Mouse (Mus musculus): ENCODE data around the gene Ephb1. TPM values are rescaled to one million over a fixed set of nuclear protein-coding genes. Genes with fewer than 3 reads are reported as not detected.

Ephb1 gene
- polyA plus RNA-seq, 1 experiment = 2.5 TPM

- H3K27me3 ChIP-seq (ENCODE audit: control insufficient read depth, insufficient read depth, insufficient read length) = no peaks in the 10 kb centered on the region
- H3K79me2 ChIP-seq (ENCODE audit: control insufficient read depth, insufficient read depth) = no peaks in the 10 kb centered on the region
- no peaks in the 10 kb centered on the region for H3K36me3 ChIP-seq (ENCODE audit: control insufficient read depth, insufficient read depth)
- TF ChIP-seq MAX (IDR thresholded peaks at IDR 0.05; ENCODE audit: low read depth) (no peak), CEBPB (IDR thresholded peaks at IDR 0.05; ENCODE audit: insufficient read depth, poor library complexity, severe bottlenecking) (no peak), TCF3 (IDR thresholded peaks at IDR 0.05; ENCODE audit: insufficient read length, low read depth) (no peak), USF1 (IDR thresholded peaks at IDR 0.05; ENCODE audit: low read depth) (no peak), MYOD1 (IDR thresholded peaks at IDR 0.05; ENCODE audit: control insufficient read depth in 1 of 3, insufficient read length in 2 of 3, low read depth in 2 of 3) (no peak), TCF12 (IDR thresholded peaks at IDR 0.05; ENCODE audit: insufficient read depth, poor library complexity, severe bottlenecking) (no peak), POLR2A (IDR thresholded peaks at IDR 0.05; ENCODE audit: insufficient read length, low read depth) (no peak), REST (IDR thresholded peaks at IDR 0.05; ENCODE audit: insufficient read depth, insufficient read length) (no peak), E2F4 (IDR thresholded peaks at IDR 0.05; ENCODE audit: insufficient read depth) (no peak), MYOG (IDR thresholded peaks at IDR 0.05; ENCODE audit: control insufficient read depth in 1 of 3, insufficient read depth in 1 of 3, insufficient read length in 2 of 3, low read depth in 2 of 3) (no peak), POLR2AphosphoS2 (IDR thresholded peaks at IDR 0.05; ENCODE audit: insufficient read length, low read depth) (no peak)
- no peak overlapping the region for H3K4me3 ChIP-seq
- H3ac ChIP-seq (ENCODE audit: control insufficient read depth, insufficient read length) = no peak overlapping the region
- no peak overlapping the region for H3K4me2 ChIP-seq (ENCODE audit: low read depth)
Measured at GRCm38 (mm10) chr9:102138187-102138586, 216.3 kb downstream of the Ephb1 start.

DNA sequence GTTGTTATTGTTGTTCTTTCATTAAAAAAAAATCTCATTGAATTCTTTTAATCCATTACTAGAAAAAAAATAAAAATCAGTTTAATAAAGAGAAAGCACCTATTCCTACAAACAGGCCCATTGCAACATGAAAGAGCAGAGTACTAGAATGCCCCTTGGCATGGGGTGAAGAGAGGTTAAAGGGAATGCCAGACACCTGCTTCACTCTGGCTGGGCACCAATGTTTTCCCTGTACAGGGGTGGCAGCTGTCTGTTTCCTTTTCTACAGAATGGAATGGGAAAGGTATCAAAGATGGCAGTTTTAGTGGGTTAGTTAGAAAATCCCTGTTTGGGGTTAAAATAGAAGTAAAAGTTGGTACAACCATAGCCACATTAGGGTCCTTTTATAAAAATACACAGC lies 224.0 kb downstream of the Ephb1 start:
- Histone ChIP-seq H3K27me3 (ENCODE audit: control insufficient read depth, insufficient read depth, insufficient read length) (no peaks in the 10 kb centered on the region), H3K4me3 (no peak overlapping the region), H3K36me3 (ENCODE audit: control insufficient read depth, insufficient read depth) (no peaks in the 10 kb centered on the region), H3K4me2 (ENCODE audit: low read depth) (no peak overlapping the region), H3ac (ENCODE audit: control insufficient read depth, insufficient read length) (no peak overlapping the region), H3K79me2 (ENCODE audit: control insufficient read depth, insufficient read depth) (no peaks in the 10 kb centered on the region)
- TF ChIP-seq MYOD1 (IDR thresholded peaks at IDR 0.05; ENCODE audit: control insufficient read depth in 1 of 3, insufficient read length in 2 of 3, low read depth in 2 of 3) (peak in 1 of 3 experiments; percentile 28), MAX (IDR thresholded peaks at IDR 0.05; ENCODE audit: low read depth) (no peak), SRF (IDR thresholded peaks at IDR 0.05; ENCODE audit: control insufficient read depth, insufficient read length, low read depth) (no peak)

DNA sequence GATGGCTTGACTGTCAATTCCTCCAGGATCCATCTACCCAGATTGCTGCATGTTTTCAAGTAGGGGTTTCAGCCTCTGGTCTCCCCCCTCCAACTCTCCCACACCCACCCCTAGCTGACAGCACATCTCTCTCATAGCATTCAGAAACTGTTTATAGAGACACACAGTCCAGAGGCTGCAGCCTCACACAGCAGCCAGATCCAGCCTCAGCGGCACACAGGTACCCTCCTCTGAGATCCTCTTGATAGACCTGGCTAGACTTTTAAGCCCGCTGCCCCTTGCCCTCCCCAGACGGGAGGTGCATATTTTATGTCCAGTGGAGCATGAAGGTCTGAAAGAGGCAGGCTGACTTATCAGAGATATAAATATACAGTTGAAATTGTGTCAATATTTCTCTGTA lies 228.0 kb downstream of the Ephb1 start:
- Histone ChIP-seq H3ac (ENCODE audit: control insufficient read depth, insufficient read length) (no peak overlapping the region), H3K4me3 (no peak overlapping the region), H3K27me3 (ENCODE audit: control insufficient read depth, insufficient read depth, insufficient read length) (no peaks in the 10 kb centered on the region), H3K36me3 (ENCODE audit: control insufficient read depth, insufficient read depth) (no peaks in the 10 kb centered on the region), H3K4me2 (ENCODE audit: low read depth) (no peak overlapping the region), H3K79me2 (ENCODE audit: control insufficient read depth, insufficient read depth) (no peaks in the 10 kb centered on the region)
- TF ChIP-seq TCF12 (IDR thresholded peaks at IDR 0.05; ENCODE audit: insufficient read depth, poor library complexity, severe bottlenecking) (no peak), MYOD1 (IDR thresholded peaks at IDR 0.05; ENCODE audit: control insufficient read depth in 1 of 3, insufficient read length in 2 of 3, low read depth in 2 of 3) (no peak), POLR2AphosphoS2 (IDR thresholded peaks at IDR 0.05; ENCODE audit: insufficient read length, low read depth) (no peak), REST (IDR thresholded peaks at IDR 0.05; ENCODE audit: insufficient read depth, insufficient read length) (no peak), MAX (IDR thresholded peaks at IDR 0.05; ENCODE audit: low read depth) (no peak), TCF3 (IDR thresholded peaks at IDR 0.05; ENCODE audit: insufficient read length, low read depth) (no peak), E2F4 (IDR thresholded peaks at IDR 0.05; ENCODE audit: insufficient read depth) (no peak), USF1 (IDR thresholded peaks at IDR 0.05; ENCODE audit: low read depth) (no peak), SRF (IDR thresholded peaks at IDR 0.05; ENCODE audit: control insufficient read depth, insufficient read length, low read depth) (no peak), MYOG (IDR thresholded peaks at IDR 0.05; ENCODE audit: control insufficient read depth in 1 of 3, insufficient read depth in 1 of 3, insufficient read length in 2 of 3, low read depth in 2 of 3) (no peak)

DNA sequence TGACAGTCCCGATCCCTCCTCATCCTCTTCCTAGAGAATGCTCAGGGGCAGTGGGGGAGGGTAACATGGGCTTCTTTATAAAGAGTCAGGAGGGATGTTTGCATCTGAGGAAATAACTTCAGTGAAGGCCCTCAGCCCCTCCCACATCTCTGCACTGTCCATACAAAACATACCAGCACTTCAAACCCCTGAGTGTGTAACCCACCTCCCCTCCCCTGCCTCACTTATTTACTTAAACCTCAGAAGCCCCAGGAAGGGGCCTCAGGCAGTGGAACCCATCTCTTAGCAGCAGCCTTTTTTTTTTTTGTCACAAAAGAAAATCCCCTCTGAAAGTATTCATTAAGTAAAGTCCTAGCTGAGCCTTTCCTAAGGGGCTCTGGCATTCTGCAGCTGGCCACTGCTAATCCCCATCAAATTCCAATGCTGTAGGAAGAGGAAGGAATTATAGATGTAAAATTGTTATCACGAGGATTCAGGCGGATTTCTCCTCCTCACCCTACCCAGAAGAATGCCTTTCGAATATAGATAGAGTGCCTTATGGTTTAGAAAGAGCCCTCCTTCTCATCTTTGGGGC lies 231.5 kb downstream of the Ephb1 start:
- TF ChIP-seq SRF (IDR thresholded peaks at IDR 0.05; ENCODE audit: control insufficient read depth, insufficient read length, low read depth) (no peak), MAX (IDR thresholded peaks at IDR 0.05; ENCODE audit: low read depth) (no peak), REST (IDR thresholded peaks at IDR 0.05; ENCODE audit: insufficient read depth, insufficient read length) (no peak), CEBPB (IDR thresholded peaks at IDR 0.05; ENCODE audit: insufficient read depth, poor library complexity, severe bottlenecking) (no peak), E2F4 (IDR thresholded peaks at IDR 0.05; ENCODE audit: insufficient read depth) (no peak), MYOD1 (IDR thresholded peaks at IDR 0.05; ENCODE audit: control insufficient read depth in 1 of 3, insufficient read length in 2 of 3, low read depth in 2 of 3) (no peak), POLR2A (IDR thresholded peaks at IDR 0.05; ENCODE audit: insufficient read length, low read depth) (no peak), TCF12 (IDR thresholded peaks at IDR 0.05; ENCODE audit: insufficient read depth, poor library complexity, severe bottlenecking) (no peak), MYOG (IDR thresholded peaks at IDR 0.05; ENCODE audit: control insufficient read depth in 1 of 3, insufficient read depth in 1 of 3, insufficient read length in 2 of 3, low read depth in 2 of 3) (no peak), POLR2AphosphoS2 (IDR thresholded peaks at IDR 0.05; ENCODE audit: insufficient read length, low read depth) (no peak), TCF3 (IDR thresholded peaks at IDR 0.05; ENCODE audit: insufficient read length, low read depth) (no peak), USF1 (IDR thresholded peaks at IDR 0.05; ENCODE audit: low read depth) (no peak)
- no peak overlapping the region for H3K4me2 ChIP-seq (ENCODE audit: low read depth)
- no peaks in the 10 kb centered on the region for H3K36me3 ChIP-seq (ENCODE audit: control insufficient read depth, insufficient read depth)

DNA sequence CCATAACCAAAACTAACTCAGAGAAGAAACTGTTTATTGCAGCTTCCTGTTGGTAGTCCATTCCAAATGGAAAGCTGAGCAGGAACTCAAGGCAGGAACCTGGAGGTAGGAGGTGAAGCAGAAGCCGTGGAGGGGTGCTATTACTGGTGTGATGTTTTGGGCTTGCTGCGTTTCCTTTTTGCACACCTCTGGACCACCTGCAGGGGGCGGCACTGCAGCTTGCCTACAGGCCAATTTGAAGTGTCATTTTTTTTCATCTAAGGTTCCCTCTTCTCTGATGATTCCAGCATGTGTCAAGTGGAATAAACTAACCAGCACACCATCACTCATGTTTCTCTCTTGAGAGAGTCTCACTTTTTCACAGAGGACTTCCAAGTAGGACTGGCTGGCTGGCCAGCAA lies 235.1 kb downstream of the Ephb1 start:
- Histone ChIP-seq H3K4me3 (no peak overlapping the region), H3K4me2 (ENCODE audit: low read depth) (no peak overlapping the region), H3K36me3 (ENCODE audit: control insufficient read depth, insufficient read depth) (no peaks in the 10 kb centered on the region), H3ac (ENCODE audit: control insufficient read depth, insufficient read length) (no peak overlapping the region), H3K79me2 (ENCODE audit: control insufficient read depth, insufficient read depth) (no peaks in the 10 kb centered on the region), H3K27me3 (ENCODE audit: control insufficient read depth, insufficient read depth, insufficient read length) (no peaks in the 10 kb centered on the region)
- TF ChIP-seq POLR2A (IDR thresholded peaks at IDR 0.05; ENCODE audit: insufficient read length, low read depth) (no peak), TCF3 (IDR thresholded peaks at IDR 0.05; ENCODE audit: insufficient read length, low read depth) (no peak), REST (IDR thresholded peaks at IDR 0.05; ENCODE audit: insufficient read depth, insufficient read length) (no peak)

More for the DNA sequence above, 231.5 kb downstream of the Ephb1 start:
- Histone ChIP-seq H3K79me2 (ENCODE audit: control insufficient read depth, insufficient read depth) (no peaks in the 10 kb centered on the region), H3K27me3 (ENCODE audit: control insufficient read depth, insufficient read depth, insufficient read length) (no peaks in the 10 kb centered on the region), H3K4me3 (no peak overlapping the region), H3ac (ENCODE audit: control insufficient read depth, insufficient read length) (no peak overlapping the region)

All from myocyte (in vitro differentiated cells).